Mouse (Mus musculus): ENCODE results near the gene Lipc.
A peak's percentile ranks its signal among the peaks of the same experiment; 100 is the strongest.

The Lipc gene

DNA sequence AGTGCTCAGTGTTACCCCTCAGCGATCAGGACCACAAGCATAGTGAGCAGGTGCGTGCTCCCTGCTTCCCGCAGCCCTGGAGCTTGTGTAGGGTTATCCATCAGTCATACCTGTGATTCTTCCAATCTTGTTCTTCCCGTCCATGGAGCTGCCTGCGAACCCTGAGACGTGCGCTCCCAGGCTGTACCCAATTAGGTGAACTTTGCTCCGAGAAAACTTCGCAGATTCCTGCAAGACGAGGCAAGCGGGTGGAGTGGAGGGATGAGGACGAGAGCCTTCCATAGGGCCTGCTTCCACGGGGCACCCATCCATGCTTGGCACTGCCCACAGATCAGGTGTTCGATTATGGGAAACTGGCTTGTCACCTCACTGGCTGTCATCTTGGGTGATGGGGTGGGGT is 133.3 kb downstream of the Lipc start:
- DNase-seq (ENCODE audit: low spot score) = no peak

DNA sequence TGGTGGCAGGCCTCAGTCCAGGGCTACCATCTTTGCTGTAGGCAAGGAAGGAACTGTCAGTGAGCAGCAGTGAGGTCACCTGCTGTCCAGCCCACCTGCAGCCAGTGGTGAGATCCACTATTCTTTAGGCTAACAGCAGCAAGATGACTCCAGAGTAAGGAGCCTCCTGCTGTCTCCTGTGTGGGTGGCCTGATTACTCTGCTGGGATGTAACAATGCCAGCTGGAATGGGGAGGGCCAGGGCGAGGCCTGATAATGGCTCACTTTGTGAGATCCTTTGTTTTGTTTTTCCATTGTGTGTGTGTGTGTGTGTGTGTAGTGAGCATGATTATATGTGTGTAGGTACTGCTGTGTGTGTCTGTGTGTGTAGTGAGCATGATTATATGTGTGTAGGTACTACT is 134.6 kb downstream of the Lipc start:
- no peak for DNase-seq (ENCODE audit: low spot score)

DNA sequence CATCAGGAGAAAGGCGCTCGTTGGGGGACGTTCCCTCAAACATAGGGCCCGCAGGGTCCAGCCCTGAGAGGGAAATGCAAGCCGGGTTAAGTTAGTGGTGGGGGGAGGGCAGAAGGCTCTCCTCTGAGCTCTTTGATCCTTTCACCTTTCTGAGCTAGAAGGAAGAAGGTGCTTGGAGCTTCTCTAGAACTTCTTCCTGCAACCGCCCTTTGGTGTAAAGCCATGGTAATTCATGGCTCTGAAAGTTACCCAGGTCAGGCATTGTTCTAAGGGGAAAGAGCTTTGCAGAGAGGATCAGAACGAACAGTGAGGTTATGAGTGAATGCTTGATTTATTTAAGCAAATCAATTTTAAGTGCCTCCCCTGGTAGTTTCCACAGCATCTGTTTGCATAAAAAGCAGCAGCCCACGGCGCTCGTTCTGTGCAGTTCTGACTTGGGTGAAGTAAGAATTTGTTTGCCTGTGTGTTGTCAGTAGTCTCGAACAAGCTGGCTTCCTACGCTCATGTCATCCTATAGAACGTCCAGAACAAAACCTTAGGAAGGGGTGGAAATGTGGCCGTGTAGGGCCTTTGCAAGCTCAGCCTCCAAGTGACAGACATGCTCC is 135.2 kb downstream of the Lipc start:
- DNase-seq (ENCODE audit: low spot score) = no peak

DNA sequence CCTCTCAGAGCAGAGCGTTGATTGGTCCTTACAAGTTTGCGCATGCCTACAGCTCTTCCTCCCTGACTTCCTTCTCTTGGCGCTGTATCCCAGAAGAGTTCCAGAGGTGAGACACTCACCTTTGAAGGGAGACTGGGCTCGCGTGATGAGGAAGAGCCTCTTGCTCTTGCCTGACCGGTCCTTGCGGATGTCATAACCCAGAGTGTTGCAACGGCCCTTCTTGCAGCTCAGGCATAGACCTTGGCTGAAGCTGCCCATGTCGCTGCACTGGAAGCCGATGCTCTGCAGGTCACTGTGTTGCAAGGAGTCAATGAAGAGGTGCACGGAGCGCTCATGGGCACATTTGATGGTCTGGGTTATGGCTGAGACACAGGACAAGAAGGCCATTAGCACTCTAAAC is 139.5 kb downstream of the Lipc start:
- DNase-seq (ENCODE audit: low spot score) = no peak

DNA sequence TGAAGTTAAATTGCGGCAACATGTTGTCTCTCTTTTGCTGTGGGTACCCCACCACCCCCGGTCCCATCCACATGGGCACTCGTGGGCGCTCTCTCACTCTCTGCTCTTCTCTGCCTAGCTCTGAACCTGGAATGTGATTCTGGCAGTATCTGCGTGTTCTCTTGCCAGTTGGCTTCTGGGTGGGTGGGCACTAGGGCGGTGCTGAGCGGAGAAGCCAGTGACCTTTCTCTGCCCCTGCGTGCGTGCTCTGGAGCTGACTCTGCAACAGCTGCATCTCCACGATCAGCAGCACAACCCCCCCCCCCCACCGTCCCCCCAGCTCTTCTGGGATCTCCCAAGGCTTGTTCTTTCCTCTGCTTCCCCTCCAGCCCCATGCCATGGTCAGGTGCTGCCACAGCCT is 144.3 kb downstream of the Lipc start:
- no peak for DNase-seq (ENCODE audit: low spot score)

DNA sequence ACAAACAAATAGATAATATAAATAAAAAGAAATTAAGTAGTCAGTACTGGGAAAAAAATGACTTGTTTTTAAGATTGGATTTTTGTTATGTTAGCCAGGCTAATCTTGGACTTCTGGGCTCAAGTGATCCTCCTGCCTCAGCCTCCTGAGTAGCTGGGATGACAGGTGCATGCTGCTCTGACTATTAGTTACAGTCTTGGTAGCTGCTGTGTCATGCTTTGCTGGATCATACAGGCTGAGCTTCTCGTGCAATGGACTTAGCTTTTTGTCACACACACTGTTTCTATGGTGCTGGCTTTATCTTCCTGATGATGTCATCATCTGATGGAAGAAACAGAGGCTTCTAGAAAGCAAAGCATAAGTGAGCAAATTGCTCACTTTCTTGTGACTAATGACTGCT is 146.0 kb downstream of the Lipc start:
- no peak for DNase-seq (ENCODE audit: low spot score)

DNA sequence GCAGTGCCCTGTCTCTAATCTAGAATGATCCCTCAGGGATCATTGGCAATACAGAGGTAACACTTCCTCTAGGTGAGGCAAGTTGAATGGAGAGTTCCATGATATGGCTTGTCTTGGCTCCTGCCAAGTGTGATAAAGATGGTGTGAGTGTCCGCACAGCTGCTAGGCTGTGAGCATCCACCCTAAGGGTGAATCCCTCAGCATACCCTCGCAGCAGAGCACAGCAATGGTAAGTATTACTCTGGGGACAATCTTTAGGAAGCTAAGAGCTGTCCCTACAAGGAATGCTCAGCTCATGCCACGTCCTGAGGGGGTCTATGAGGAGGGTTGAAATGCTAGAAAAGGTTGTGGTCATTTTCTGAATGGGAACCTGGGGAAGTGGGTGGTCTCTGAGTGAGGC is 149.2 kb downstream of the Lipc start:
- DNase-seq (ENCODE audit: low spot score) = no peak

DNA sequence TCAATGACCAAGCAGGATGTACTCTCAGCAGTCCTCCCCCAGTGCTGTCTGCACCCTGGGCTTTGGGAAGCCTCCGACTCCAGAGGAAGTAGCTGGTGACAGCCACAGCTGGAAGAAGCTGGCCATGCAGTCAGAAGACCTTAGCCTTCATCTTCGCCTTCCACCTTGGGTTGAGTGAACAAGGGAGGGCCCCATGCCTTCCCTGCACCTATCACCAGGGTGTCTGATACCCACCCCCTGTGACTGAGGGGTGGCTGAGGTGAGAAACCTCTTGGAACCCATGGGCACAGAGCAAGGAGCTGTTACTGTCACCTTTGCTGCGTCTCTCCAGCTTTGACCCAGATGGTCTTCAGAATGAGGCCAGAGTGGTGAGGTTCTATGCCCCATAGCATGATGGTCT is 150.3 kb downstream of the Lipc start:
- DNase-seq (ENCODE audit: low spot score) = no peak

DNA sequence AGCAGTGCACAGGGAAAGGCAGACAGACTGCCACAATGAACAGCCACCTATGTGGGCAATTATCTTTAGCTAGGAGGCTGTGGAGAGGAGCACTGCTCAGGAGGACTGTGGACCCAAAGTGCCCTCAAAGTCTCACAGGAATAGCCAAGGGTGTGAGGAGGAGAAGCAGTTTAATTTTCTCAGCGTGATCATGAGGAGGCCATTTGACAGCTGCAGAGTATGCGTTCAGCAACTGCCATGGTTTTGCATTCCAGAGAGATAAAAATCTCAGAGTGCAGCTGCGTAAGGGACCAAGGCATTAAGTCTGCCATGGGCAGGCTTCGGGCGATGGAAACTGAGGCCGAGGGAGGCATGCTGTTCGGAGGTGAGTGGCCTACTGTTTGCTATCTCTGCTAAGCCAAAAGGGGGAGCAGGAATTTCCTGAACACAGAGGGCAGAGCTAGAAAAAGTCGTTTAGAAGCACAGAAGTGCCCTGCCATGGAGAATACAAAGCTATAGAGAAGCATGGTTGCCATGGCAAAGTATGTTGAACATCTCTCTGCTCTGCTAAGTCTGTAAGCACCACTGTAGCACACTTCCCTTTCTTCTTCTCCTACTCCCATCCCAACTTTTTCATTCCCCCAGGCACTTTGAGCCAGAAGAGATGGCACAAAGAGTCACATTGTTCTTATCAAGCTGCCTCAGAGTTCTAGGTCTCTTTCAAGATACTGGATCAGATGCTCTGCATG is 151.3 kb downstream of the Lipc start:
- DNase-seq (ENCODE audit: low spot score) = no peak

DNA sequence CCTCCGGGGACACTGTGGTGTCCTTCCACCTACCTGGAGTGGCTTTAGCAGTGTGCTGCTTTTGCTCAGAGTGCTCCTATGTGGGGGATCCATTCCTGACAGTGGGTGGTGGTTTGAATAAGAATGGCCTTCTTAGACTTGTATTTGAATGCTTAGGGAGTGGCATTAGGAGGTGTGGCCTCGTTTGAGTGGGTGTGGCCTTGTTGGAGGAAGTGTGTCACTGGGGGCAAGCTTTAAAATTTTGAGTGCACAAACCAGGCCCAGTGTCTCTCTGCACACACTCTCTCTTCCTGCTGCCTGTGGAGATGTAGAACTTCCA is 156.6 kb downstream of the Lipc start:
- no peak for DNase-seq (ENCODE audit: low spot score)

DNA sequence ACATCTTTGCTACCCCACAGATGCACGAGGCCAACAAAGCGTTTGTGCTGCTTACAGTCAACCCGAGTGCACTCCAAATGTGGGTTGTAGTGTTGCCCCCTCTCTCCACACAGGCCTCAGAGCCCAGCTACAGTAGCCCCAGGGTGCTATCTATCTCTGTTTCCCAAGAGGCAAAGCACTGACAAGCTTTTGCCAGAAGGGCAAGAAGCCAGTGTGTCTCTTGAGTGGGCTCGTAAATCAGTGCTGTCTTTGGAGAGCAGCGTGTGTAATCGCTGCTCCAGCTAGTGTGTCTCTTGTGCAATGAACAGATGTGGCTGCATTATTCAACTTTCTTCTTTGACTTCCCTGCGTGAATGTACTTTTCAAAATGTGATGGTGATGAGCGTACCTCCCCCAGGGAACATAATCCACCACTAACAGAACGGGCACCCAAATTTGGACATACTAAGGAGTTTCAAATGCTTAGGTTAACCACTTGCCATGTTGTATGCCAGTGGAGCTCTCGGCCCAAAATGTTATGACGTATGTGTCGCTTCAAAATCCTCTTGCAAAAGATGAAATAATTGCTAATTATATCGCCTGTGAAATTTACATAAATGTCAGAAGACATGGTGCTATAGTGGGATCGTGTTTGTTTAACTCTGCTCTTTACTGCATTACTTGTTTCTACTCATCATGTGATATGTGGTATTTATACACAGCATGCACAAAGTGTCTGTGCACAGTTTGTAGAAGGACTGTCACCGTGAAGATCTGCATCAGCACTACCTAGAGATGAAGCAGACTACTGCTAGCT is 157.2 kb downstream of the Lipc start:
- DNase-seq (ENCODE audit: low spot score) = peak; percentile 78

DNA sequence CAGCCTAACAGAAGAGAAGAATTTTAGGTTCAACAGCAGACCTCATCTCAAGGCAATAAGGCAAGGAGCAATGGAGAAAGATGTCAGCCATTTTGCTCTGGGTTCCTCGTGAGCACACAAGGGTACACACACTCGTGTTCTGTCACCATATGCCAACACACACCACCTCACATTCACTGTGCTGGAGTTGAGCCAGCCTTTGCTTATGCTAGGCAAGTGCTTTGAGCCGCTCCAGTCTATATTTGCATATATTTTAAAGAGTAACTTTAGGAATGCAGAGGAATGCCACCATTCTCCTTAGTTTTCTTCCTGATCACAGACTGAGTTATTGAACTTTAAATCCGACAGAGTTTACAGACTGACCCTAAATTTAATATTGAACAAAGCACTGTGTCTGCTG is 161.4 kb downstream of the Lipc start:
- DNase-seq (ENCODE audit: low spot score) = no peak

DNA sequence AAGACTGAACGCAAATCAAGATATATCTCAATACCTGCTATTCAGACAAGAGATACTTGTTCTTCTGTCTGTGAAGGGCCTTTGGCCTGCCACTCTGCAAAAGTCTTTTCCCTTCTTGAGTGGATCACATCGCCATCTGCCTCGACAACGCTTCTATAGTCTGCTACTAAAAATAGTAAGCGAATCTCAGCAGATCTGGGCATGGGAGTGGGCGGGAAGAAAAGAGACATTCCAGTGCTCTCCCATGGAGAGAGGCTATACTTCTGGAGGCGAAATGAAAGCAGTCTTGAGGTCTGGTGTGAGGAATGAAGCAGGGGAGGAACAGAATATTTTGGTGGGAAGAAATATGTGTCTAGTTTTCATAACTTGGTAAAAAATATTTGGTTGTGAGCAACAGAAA is 163.3 kb downstream of the Lipc start:
- no peak for DNase-seq (ENCODE audit: low spot score)

DNA sequence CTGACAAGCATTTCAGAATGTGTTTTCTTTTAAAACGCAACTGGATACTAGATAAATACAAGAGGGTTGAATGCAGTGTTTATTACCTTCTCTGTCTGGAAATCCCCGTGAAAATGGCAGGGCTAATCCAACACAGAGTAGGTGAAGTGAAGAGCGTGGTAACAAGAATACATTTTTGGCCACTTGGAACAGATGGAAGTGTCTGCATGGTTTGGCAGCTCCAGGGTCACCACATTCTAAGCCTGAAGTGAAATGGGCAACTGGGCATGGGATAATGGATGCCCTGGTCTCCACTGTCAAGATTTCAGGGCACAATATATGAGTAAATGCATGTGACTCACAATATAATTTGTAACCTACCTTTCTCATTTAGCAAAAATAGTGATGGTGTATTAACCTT is 169.8 kb downstream of the Lipc start:
- DNase-seq (ENCODE audit: low spot score) = no peak

DNA sequence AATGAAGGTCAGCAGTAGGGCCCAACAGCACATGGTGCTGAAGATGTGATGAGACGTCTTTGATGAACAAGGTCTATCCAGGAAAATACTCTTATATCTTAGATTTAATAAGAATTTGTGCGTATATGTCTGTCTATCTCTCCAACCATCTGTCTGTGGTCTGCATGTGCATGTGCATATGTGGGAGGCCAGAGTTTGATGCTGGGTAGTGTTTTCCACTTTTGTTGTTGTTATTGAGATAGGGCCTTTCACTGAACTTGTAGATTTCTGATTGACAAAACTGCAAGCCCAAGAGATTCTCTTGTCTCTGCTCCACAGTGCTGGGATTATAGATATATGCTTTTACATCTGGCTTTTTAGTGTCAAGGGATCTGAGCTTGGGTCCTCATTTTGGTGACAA is 176.5 kb downstream of the Lipc start:
- DNase-seq (ENCODE audit: low spot score) = no peak

DNA sequence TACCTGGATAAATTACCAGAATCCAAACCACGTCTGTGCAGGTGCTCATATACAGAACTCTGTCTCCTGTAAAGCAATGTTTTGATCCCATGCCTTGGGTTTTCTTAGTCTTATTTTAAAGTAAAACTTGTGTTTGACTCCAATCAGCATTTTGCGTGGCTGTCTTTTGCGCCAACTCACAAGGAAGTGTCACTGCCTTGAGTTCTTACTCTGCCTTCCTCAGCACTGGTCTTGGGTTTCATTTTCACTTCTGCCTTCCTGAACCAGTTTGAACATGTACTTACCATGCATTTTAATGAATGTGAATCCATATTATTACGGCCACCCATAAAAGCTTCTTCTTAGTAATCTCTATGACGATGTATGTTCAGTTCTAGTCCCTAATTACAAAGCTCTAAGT is 191.1 kb downstream of the Lipc start:
- peak; percentile 17 for DNase-seq (ENCODE audit: low spot score)

DNA sequence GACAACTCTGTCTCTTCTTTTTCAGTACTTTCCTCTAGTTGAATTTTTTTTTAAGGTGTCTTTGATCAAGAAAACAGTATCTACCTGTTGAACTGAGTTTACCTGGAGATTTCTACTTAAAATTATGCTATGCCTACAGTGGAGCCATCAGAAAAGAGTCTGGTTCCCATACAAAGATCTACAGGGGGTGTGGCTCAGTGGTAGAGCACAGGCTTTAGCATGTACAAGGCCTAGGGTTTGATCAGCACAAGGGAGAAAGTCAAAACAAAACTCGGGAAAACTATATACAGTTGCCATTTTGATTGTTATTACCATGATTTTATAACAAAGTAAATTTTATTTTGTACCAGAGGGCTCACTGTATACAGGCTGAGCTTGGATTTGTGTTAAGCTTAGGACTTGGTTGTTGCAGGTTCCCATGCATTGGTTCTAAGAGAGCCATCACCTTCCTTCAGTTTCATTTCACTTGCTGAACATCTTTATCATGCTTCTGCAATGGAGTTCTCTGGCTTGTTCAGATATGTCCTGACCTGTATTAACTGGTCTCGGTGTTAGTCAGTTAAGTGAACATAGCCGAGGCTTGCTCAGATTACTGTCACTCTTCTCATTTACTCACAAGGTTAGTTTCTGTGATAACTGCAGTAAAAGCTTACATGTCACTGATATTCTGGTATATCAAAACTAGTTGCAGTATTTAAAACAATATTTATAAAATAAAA is 200.4 kb downstream of the Lipc start:
- no peak for DNase-seq (ENCODE audit: low spot score)
